In the genomic region with DNA sequence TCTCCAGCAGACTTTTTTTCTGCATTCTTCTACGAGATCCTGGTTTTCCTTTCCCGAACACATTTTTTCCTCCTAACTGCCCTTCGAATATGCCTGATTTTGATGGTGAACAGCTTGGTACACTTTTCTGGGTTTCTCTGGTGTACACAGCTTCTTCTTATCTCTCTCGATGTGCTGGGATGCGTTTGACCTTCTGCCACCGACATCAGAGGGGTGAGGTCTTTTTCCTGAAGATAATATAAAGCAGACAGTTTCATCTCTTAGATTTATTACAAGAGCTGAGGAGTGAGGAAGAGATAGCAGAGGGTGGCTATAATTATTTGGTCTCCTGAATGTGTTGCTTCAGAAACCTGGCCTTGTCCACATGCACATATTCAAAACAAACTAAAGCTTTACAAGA, we compare ENCODE assay signal across 20 mouse cellular contexts.
DNase-seq lines count a peak whose midpoint lies in the region; ATAC-seq and TF ChIP-seq lines count a peak whose summit lies in the region.
"Had no signal": no experiment of that assay in that cellular context is flagged by ENCODE, and none has a peak within 500 bp of the region (broad histone marks: within the 10 kb centered on the region; RNA-seq: fewer than 3 reads in every experiment).

No protein-coding gene starts in this region.

- WGBS in forebrain, embryonic 10.5 days: 88% methylated on average over 6 of the region's 6 CpGs
- WGBS in forebrain, embryonic 11.5 days: 82% methylated on average over 6 of the region's 6 CpGs
- WGBS in heart, embryonic 12.5 days: 23% methylated on average over 6 of the region's 6 CpGs
- WGBS in kidney, postnatal 0 days: 26% methylated on average over 6 of the region's 6 CpGs
- 27% methylated on average over 6 of the region's 6 CpGs for WGBS in kidney, embryonic 16.5 days

- no peaks in the 10 kb centered on the region for H3K36me3 ChIP-seq in forebrain, embryonic 10.5 days (replicated peaks)
- no peaks in the 10 kb centered on the region for H3K36me3 ChIP-seq in forebrain, embryonic 11.5 days (ENCODE audit: control insufficient read depth, insufficient read depth, low read length)
- H3K36me3 ChIP-seq in heart, embryonic 12.5 days: no peaks in the 10 kb centered on the region
- no peaks in the 10 kb centered on the region for H3K36me3 ChIP-seq in kidney, postnatal 0 days (ENCODE audit: insufficient read depth, low read length)
- H3K36me3 ChIP-seq in kidney, embryonic 16.5 days (ENCODE audit: insufficient read depth, low read length): no peaks in the 10 kb centered on the region
- H3K36me3 ChIP-seq: embryonic facial prominence, embryonic 10.5 days; forebrain, embryonic 15.5 days; G1E; hindbrain, embryonic 13.5 days had no signal

- TF ChIP-seq CTCF in kidney, postnatal 0 days (IDR thresholded peaks at IDR 0.05; ENCODE audit: low read depth): no peak

- H3K9ac ChIP-seq in forebrain, embryonic 11.5 days (ENCODE audit: low read length): no peak overlapping the region
- no peak overlapping the region for H3K9ac ChIP-seq in heart, embryonic 12.5 days
- no peak overlapping the region for H3K9ac ChIP-seq in kidney, postnatal 0 days (ENCODE audit: low read depth, low read length)
- H3K9ac ChIP-seq in kidney, embryonic 16.5 days (replicated peaks; ENCODE audit: low read length): no peak overlapping the region
- H3K9ac ChIP-seq: forebrain, embryonic 15.5 days; hindbrain, embryonic 13.5 days had no signal

- intact Hi-C loops in heart, postnatal 10 days (cut with DNase I): no loop called here

- no peaks in the 10 kb centered on the region for H3K9me3 ChIP-seq in forebrain, embryonic 10.5 days
- H3K9me3 ChIP-seq in forebrain, embryonic 11.5 days (ENCODE audit: control insufficient read depth, low read length): no peaks in the 10 kb centered on the region
- no peaks in the 10 kb centered on the region for H3K9me3 ChIP-seq in heart, embryonic 12.5 days (replicated peaks)
- no peaks in the 10 kb centered on the region for H3K9me3 ChIP-seq in kidney, postnatal 0 days (replicated peaks; ENCODE audit: low read length)
- no peaks in the 10 kb centered on the region for H3K9me3 ChIP-seq in kidney, embryonic 16.5 days (ENCODE audit: low read length)
- H3K9me3 ChIP-seq: embryonic facial prominence, embryonic 10.5 days; forebrain, embryonic 15.5 days; G1E; hindbrain, embryonic 13.5 days had no signal

- H3K4me2 ChIP-seq in forebrain, embryonic 11.5 days (ENCODE audit: low read depth, low read length, severe bottlenecking): no peak overlapping the region
- H3K4me2 ChIP-seq in heart, embryonic 12.5 days: peak overlapping the region; percentile 41
- peak overlapping the region; percentile 23; the same call in 1 of the 2 replicates for H3K4me2 ChIP-seq in kidney, postnatal 0 days (ENCODE audit: low read length)
- H3K4me2 ChIP-seq in kidney, embryonic 16.5 days (replicated peaks; ENCODE audit: low read depth, low read length): no peak overlapping the region
- H3K4me2 ChIP-seq: forebrain, embryonic 15.5 days; hindbrain, embryonic 13.5 days had no signal

- no peak overlapping the region for H3K4me3 ChIP-seq in forebrain, embryonic 10.5 days
- H3K4me3 ChIP-seq in forebrain, embryonic 11.5 days (ENCODE audit: low read depth, low read length): no peak overlapping the region
- H3K4me3 ChIP-seq in heart, embryonic 12.5 days: no peak overlapping the region
- H3K4me3 ChIP-seq in kidney, postnatal 0 days (replicated peaks; ENCODE audit: low read depth, low read length): no peak overlapping the region
- no peak overlapping the region for H3K4me3 ChIP-seq in kidney, embryonic 16.5 days (ENCODE audit: low read length)
- H3K4me3 ChIP-seq: embryonic facial prominence, embryonic 10.5 days; forebrain, embryonic 15.5 days; hindbrain, embryonic 13.5 days had no signal

- no peak for ATAC-seq in forebrain, embryonic 11.5 days (replicated peaks; ENCODE audit: low FRiP score)
- no peak for ATAC-seq in heart, embryonic 12.5 days (ENCODE audit: insufficient number of reproducible peaks, low FRiP score)
- no peak for ATAC-seq in kidney, postnatal 0 days (replicated peaks; ENCODE audit: low FRiP score, low read depth)
- no peak for ATAC-seq in kidney, embryonic 16.5 days (ENCODE audit: low FRiP score, low TSS enrichment)
- 0 out of 2 replicates have a peak, but pooled peaks have one; percentile 20 for ATAC-seq in megakaryocyte-erythroid progenitor cell, adult 5-6 weeks (replicated peaks; ENCODE audit: low FRiP score, low TSS enrichment, poor library complexity, severe bottlenecking)
- ATAC-seq: CD4-positive, CD25-positive, alpha-beta regulatory T cell, adult 4 months; forebrain, embryonic 15.5 days; hindbrain, postnatal 0 days had no signal

- no peaks in the 10 kb centered on the region for H3K4me1 ChIP-seq in forebrain, embryonic 10.5 days
- no peaks in the 10 kb centered on the region for H3K4me1 ChIP-seq in forebrain, embryonic 11.5 days (replicated peaks; ENCODE audit: control insufficient read depth, insufficient read depth, low read length)
- H3K4me1 ChIP-seq in heart, embryonic 12.5 days (replicated peaks): peaks cover 23% of the 10 kb centered on the region
- H3K4me1 ChIP-seq in kidney, postnatal 0 days (replicated peaks; ENCODE audit: insufficient read depth, low read length): 0 out of 2 replicates have a peak, but pooled peaks cover 4% of the 10 kb centered on the region
- no peaks in the 10 kb centered on the region for H3K4me1 ChIP-seq in kidney, embryonic 16.5 days (ENCODE audit: insufficient read depth, low read length)
- H3K4me1 ChIP-seq: embryonic facial prominence, embryonic 10.5 days had no signal

- peak; percentile 6 for DNase-seq in forebrain, embryonic 10.5 days (ENCODE audit: extremely low spot score, low spot score)
- DNase-seq in forebrain, embryonic 11.5 days (ENCODE audit: low spot score): no peak
- DNase-seq in heart, postnatal 10 days: no peak
- DNase-seq in kidney, postnatal 0 days (ENCODE audit: low spot score): no peak
- DNase-seq: adrenal gland, postnatal 14 days; B cell, adult 2 months; cerebellum, adult 18-20 months; cerebellum, adult 9-11 months; cerebellum, postnatal 36 days; gastrocnemius, postnatal 36 days; kidney, adult 11 months had no signal

- H3K27ac ChIP-seq in forebrain, embryonic 10.5 days: no peak overlapping the region
- no peak overlapping the region for H3K27ac ChIP-seq in forebrain, embryonic 11.5 days (ENCODE audit: low read depth, low read length)
- H3K27ac ChIP-seq in heart, embryonic 12.5 days (ENCODE audit: poor library complexity, severe bottlenecking): no peak overlapping the region
- H3K27ac ChIP-seq in kidney, postnatal 0 days: no peak overlapping the region
- H3K27ac ChIP-seq in kidney, embryonic 16.5 days (ENCODE audit: low read length): no peak overlapping the region
- H3K27ac ChIP-seq: embryonic facial prominence, embryonic 10.5 days; forebrain, embryonic 15.5 days; hindbrain, embryonic 13.5 days; hindbrain, postnatal 0 days had no signal

- H3K27me3 ChIP-seq in forebrain, embryonic 10.5 days (ENCODE audit: poor library complexity, severe bottlenecking): no peaks in the 10 kb centered on the region
- H3K27me3 ChIP-seq in forebrain, embryonic 11.5 days (ENCODE audit: control insufficient read depth, insufficient read depth, low read length): no peaks in the 10 kb centered on the region
- no peaks in the 10 kb centered on the region for H3K27me3 ChIP-seq in heart, embryonic 12.5 days (replicated peaks)
- H3K27me3 ChIP-seq in kidney, postnatal 0 days (ENCODE audit: insufficient read depth, low read length): no peaks in the 10 kb centered on the region
- H3K27me3 ChIP-seq in kidney, embryonic 16.5 days (ENCODE audit: insufficient read depth, low read length): no peaks in the 10 kb centered on the region
- H3K27me3 ChIP-seq: forebrain, embryonic 15.5 days; hindbrain, embryonic 13.5 days had no signal

Comparison
In these comparisons a context has a peak if more than half of its experiments do, and no peak if none do; other contexts are left out.
1. H3K4me2 ChIP-seq: peak in heart, embryonic 12.5 days (single experiment) and kidney, postnatal 0 days (single experiment); none in forebrain, embryonic 11.5 days (single experiment) and kidney, embryonic 16.5 days (single experiment).